Mouse (Mus musculus) liver, adult (tissue): ENCODE measurements at regions not wholly inside any gene's neighbourhood (a gene's known extent, or its start where the extent isn't known, plus 50 kb on each side); places are given as distances from the start of the nearest gene placed in this dataset.

Source experiments
- GATA4 ChIP-seq: IDR thresholded peaks from 2 replicates; pipeline ENCODE4 v1.6.1; 2014; ENCODE audit warnings: mild to moderate bottlenecking, low read length; ENCODE audit not compliant: insufficient replicate concordance

GRCm38 (mm10) chr11:112720652-112721051 is 61.4 kb upstream of the Sox9 start:
- no peak for TF ChIP-seq GATA4

DNA sequence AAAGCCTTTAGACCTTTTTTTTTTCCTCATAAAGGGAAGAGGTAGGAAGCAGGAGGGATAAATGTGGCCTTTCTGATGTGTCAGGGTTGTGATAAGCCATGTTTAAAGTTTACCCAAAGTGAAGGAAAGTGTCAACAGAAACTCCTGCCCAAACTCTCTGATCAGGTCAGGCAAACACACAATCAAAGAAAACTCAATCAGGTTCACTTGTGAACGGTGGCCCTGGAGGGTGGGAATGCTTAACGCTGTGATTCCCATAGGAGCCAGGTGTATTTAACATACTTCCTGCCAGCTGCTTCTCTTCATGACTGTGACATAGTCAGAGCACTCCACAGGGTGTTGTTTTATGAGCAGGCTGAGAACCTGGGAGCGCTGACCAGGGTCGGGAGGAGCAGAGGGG is 59.1 kb upstream of the Sox9 start:
- no peak for TF ChIP-seq GATA4

GRCm38 (mm10) chr11:112728154-112728952 is 53.7 kb upstream of the Sox9 start:
- TF ChIP-seq GATA4: no peak
